Mouse (Mus musculus): ENCODE measurements around the gene Pink1. TPM values are rescaled to one million over a fixed set of nuclear protein-coding genes. Genes with fewer than 3 reads are reported as not detected.

The Pink1 gene
- polyA plus RNA-seq, 1 experiment from 2014 or later = 57.5 TPM

- WGBS = 83% methylated on average over 12 of the region's 12 CpGs
- Histone ChIP-seq H3K4me3 (no peak overlapping the region), H3K4me1 (no peaks in the 10 kb centered on the region), H3K9ac (no peak overlapping the region), H3K27ac (no peak overlapping the region), H3K27me3 (0 out of 2 replicates have a peak, but pooled peaks cover 5% of the 10 kb centered on the region), H3K4me2 (no peak overlapping the region), H3K9me3 (0 out of 2 replicates have a peak, but pooled peaks cover 3% of the 10 kb centered on the region), H3K36me3 (no peaks in the 10 kb centered on the region)
- ATAC-seq (ENCODE audit: insufficient number of reproducible peaks, insufficient read depth, low FRiP score, low TSS enrichment, low read depth) = no peak
Observed at GRCm38 (mm10) chr4:138286411-138286810, 39.7 kb downstream of the Pink1 start.

- H3K9me3 ChIP-seq = 0 out of 2 replicates have a peak, but pooled peaks cover 3% of the 10 kb centered on the region
- H3K4me3 ChIP-seq = no peak overlapping the region
- no peaks in the 10 kb centered on the region for H3K36me3 ChIP-seq
- H3K9ac ChIP-seq = no peak overlapping the region
- H3K4me2 ChIP-seq = no peak overlapping the region
- 0 out of 2 replicates have a peak, but pooled peaks cover 5% of the 10 kb centered on the region for H3K27me3 ChIP-seq
- H3K4me1 ChIP-seq = no peaks in the 10 kb centered on the region
- no peak overlapping the region for H3K27ac ChIP-seq
- WGBS = 26% methylated on average over 4 of the region's 4 CpGs
- ATAC-seq (ENCODE audit: insufficient number of reproducible peaks, insufficient read depth, low FRiP score, low TSS enrichment, low read depth) = no peak
Observed at GRCm38 (mm10) chr4:138282834-138283233, 43.3 kb downstream of the Pink1 start.

- Histone ChIP-seq H3K9me3 (no peaks in the 10 kb centered on the region), H3K4me3 (no peak overlapping the region), H3K9ac (no peak overlapping the region), H3K27ac (no peak overlapping the region), H3K4me2 (no peak overlapping the region), H3K27me3 (no peaks in the 10 kb centered on the region), H3K36me3 (no peaks in the 10 kb centered on the region), H3K4me1 (no peaks in the 10 kb centered on the region)
- ATAC-seq (ENCODE audit: insufficient number of reproducible peaks, insufficient read depth, low FRiP score, low TSS enrichment, low read depth) = no peak
- WGBS = 73% methylated on average over 7 of the region's 7 CpGs
Observed at GRCm38 (mm10) chr4:138278346-138278745, 47.8 kb downstream of the Pink1 start.

GRCm38 (mm10) chr4:138272011-138272997 is 53.8 kb downstream of the Pink1 start:
- Histone ChIP-seq H3K27ac (no peak overlapping the region), H3K9me3 (no peaks in the 10 kb centered on the region), H3K27me3 (no peaks in the 10 kb centered on the region), H3K4me3 (no peak overlapping the region), H3K4me2 (no peak overlapping the region), H3K9ac (no peak overlapping the region), H3K4me1 (0 out of 2 replicates have a peak, but pooled peaks cover 3% of the 10 kb centered on the region), H3K36me3 (no peaks in the 10 kb centered on the region)
- 66% methylated on average over 14 of the region's 14 CpGs for WGBS
- ATAC-seq (ENCODE audit: insufficient number of reproducible peaks, insufficient read depth, low FRiP score, low TSS enrichment, low read depth) = no peak

GRCm38 (mm10) chr4:138267869-138268268 is 58.2 kb downstream of the Pink1 start:
- Histone ChIP-seq H3K4me2 (no peak overlapping the region), H3K9ac (no peak overlapping the region), H3K27ac (no peak overlapping the region), H3K4me1 (peaks cover 5% of the 10 kb centered on the region), H3K4me3 (no peak overlapping the region), H3K27me3 (peaks cover 18% of the 10 kb centered on the region), H3K9me3 (no peaks in the 10 kb centered on the region), H3K36me3 (no peaks in the 10 kb centered on the region)
- ATAC-seq (ENCODE audit: insufficient number of reproducible peaks, insufficient read depth, low FRiP score, low TSS enrichment, low read depth) = no peak
- WGBS = 88% methylated on average over 10 of the region's 10 CpGs

Small RNA genes lying within 50 kb of the gene (microRNA-seq; reads per million reads assigned to microRNA genes)
- gene Gm27646 = not detected
- gene Mir7019 = 1.8 reads per million, percentile 3 among the genes with 10 or more reads in this experiment

Other genes starting within 250 kb of the Pink1 start
- gene Hp1bp3, start 110.0 kb downstream of the Pink1 start, polyA plus RNA-seq (2015; fragmentation: Nextera tagmentation; extraction: Ambion mirVana) = 218 and 228 TPM in 2 replicates
- gene Sh2d5, start 75.9 kb downstream of the Pink1 start, polyA plus RNA-seq (2015; fragmentation: Nextera tagmentation; extraction: Ambion mirVana) = 0.79 and 1.2 TPM in 2 replicates
- gene Kif17, start 75.9 kb downstream of the Pink1 start, polyA plus RNA-seq (2015; fragmentation: Nextera tagmentation; extraction: Ambion mirVana) = 1.4 and 1.7 TPM in 2 replicates
- gene Ddost, start 21.6 kb downstream of the Pink1 start, polyA plus RNA-seq (2015; fragmentation: Nextera tagmentation; extraction: Ambion mirVana) = 317 and 321 TPM in 2 replicates
- 4.1 and 6.5 TPM in 2 replicates for gene Cda, start 41.7 kb upstream of the Pink1 start, polyA plus RNA-seq (2015; fragmentation: Nextera tagmentation; extraction: Ambion mirVana)
- 0.18 and 0.25 TPM in 2 replicates for gene Fam43b, start 70.2 kb upstream of the Pink1 start, polyA plus RNA-seq (2015; fragmentation: Nextera tagmentation; extraction: Ambion mirVana)
- gene Mul1, start 108.4 kb upstream of the Pink1 start, polyA plus RNA-seq (2015; fragmentation: Nextera tagmentation; extraction: Ambion mirVana) = 15.3 and 19.1 TPM in 2 replicates
- 2.4 and 2.5 TPM in 2 replicates for gene Camk2n1, start 128.0 kb upstream of the Pink1 start, polyA plus RNA-seq (2015; fragmentation: Nextera tagmentation; extraction: Ambion mirVana)